Mouse (Mus musculus): ENCODE data around the gene Il6.

DNA sequence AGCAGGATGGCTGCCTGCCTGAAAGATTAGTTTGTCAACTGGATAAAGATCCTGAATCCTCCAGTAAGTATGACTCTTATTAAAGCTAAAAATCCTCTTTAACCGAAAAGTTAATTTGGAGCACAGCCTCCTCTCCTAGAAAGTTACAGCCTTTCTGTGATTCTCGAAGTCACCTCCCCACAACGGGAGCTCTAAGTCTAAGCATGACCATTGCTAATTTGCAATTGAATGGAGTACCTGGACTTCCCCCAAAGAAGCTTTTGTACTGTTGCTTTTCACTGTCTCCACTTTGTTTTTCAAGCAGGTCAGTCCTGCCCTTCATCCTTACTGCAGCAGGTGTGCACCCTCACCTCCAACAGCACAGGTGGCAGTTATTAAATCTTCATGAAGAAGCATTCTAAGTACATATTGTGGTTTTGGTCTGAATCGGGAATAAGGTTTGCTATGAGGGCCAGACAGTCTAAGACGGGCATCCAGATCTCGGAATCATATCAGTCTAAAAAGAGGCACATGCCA, 45.4 kb downstream of the Il6 start:
- TF ChIP-seq CTCF (IDR thresholded peaks at IDR 0.05) (no peak), EP300 (IDR thresholded peaks at IDR 0.05) (no peak)
